Mouse (Mus musculus) spleen, adult 18-20 months (tissue): ENCODE measurements around the gene Dnajc28.

Experiments
- DNase-seq, 2 experiments: peaks; one replicate each; pipeline ENCODE4 v3.0.0; 2022; ENCODE audit warnings: mixed read lengths in 2 of 2

The Dnajc28 gene

DNA sequence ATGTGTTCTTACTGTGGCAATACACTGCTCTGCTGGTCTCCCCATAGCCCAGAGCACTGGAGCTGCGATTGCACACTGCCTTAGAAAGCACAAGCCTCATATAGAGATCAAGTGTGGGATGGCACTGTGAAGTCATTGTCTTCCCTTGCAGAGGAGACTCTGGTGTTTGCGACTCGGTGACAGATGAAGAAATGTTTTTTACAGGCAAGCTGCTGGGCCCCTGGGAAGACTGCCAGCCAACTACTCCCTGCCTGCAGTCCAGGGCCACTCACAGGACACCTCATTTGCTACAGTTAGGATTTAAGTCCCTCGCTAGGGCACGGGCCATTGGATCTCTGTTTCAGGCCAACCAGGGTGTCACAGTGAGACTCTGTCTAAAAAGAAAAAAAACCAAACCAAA lies 13.6 kb upstream of the Dnajc28 start:
- no peak for DNase-seq

DNA sequence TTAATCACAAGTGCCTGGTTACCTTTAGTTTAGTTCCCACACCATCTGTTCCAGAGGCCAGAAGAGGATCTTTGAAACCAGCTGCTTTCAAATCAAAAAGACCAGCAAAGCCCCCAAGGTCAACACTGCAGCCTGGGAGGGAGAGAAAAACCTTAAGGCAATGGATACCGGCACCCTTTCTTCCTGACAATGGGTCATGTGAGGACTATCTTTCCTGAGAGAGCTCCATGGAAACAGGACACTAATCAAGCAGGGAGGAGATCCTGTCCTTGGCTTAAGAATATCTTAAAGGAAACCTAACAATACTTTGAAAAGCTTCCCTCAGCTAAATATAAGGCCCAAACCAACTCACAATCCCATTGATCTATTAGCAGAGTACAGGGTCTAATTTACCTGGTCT lies 11.8 kb upstream of the Dnajc28 start:
- DNase-seq, result no peak

- DNase-seq, result no peak
Observed at GRCm38 (mm10) chr16:91629749-91630148, 10.9 kb upstream of the Dnajc28 start.

DNA sequence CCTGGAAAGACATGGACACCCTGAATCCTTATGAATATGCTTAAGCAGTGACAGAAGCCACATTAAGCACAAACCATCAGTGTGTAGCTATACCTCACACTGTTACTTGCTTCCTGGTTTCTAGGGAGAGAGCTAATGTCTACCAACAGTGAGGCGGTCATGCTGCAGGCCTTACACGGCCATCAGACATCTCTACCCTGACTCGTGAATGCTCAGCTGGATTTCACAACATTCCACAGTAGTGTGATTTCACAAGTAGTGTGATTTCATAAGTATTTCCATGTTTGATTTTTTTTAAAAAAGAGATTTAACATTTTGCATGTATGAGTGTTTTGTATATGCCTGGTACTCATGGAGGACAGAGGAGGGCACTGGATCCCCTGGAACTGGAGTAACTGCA lies 9.8 kb upstream of the Dnajc28 start:
- DNase-seq, result no peak

GRCm38 (mm10) chr16:91627831-91628230 lies 9.0 kb upstream of the Dnajc28 start:
- DNase-seq, result no peak

- DNase-seq, result no peak
Observed at GRCm38 (mm10) chr16:91623074-91623473, 4.2 kb upstream of the Dnajc28 start.

- DNase-seq, result no peak
Observed at GRCm38 (mm10) chr16:91620991-91621390, 2.2 kb upstream of the Dnajc28 start.

- DNase-seq, result no peak
Observed at GRCm38 (mm10) chr16:91620185-91620584, 1.4 kb upstream of the Dnajc28 start.

- DNase-seq, result no peak
Observed at GRCm38 (mm10) chr16:91614552-91614951, 4.3 kb downstream of the Dnajc28 start.

GRCm38 (mm10) chr16:91612525-91612924 lies 6.3 kb downstream of the Dnajc28 start:
- DNase-seq, result no peak

DNA sequence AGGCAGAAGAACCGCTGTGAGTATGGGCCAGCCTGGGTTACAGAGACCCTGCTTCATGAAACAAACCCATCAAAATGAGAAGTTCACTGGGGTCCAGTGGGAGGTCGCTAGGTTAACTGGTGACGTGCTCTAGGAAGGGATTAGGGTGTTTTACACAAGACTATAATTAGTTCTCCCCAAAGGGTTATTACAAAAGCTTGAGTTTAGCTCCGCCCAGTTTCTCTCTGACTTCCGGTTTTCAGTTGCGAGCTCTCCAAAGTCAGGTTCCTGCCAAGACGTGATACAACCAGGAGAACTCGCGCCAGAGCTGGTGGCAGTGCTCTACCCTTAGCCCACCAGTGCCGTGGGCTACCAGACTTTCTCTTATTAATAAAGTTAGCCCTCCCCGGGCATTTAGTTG lies 7.6 kb downstream of the Dnajc28 start:
- no peak for DNase-seq

GRCm38 (mm10) chr16:91609501-91610245 lies 9.2 kb downstream of the Dnajc28 start:
- DNase-seq, result no peak

GRCm38 (mm10) chr16:91606958-91607357 lies 11.9 kb downstream of the Dnajc28 start:
- DNase-seq, result no peak

DNA sequence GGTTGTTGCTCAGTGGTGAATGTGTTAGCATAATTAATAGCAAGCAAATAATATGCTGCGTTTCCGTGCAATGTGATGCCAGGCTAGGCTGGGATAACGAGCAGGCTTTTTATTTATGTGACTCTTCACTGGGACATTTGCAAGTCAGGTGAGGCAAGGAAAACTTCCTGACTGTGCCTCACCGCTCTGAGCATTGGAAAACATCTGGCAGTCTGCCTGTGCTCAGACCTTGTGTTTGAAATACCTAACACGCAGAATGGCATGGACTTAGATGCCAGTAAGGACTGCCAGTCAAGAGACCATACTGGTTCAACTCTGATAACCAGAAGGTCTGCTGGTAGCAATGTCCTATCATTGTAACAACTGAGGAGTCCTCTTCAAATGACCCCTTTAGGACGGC lies 13.7 kb downstream of the Dnajc28 start:
- DNase-seq, result no peak

- DNase-seq, result no peak
Observed at GRCm38 (mm10) chr16:91601693-91602092, 17.1 kb downstream of the Dnajc28 start.

- DNase-seq, result no peak
Observed at GRCm38 (mm10) chr16:91601081-91601480, 17.7 kb downstream of the Dnajc28 start.

DNA sequence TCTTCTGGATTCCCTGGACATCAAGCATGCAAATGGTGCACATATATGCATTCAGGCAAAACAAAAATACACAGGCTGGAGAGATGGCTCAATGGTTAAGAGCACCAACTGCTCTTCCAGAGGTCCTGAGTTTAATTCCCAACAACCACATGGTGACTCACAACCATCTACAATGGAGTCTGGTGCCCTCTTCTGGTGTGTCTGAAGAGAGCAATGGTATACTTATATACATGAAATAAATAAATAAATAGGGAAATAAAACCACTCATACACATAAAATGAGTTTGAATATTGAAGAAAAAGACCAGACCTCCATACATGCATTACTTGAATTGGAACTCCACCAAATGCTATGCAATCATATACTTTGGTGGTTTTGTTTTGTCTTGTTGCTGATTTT lies 19.6 kb downstream of the Dnajc28 start:
- no peak for DNase-seq

- peak; percentile 99 to 100 for DNase-seq
Observed at GRCm38 (mm10) chr16:91597672-91598010, 21.2 kb downstream of the Dnajc28 start, which contains the start of gene Tmem50b. Gene Tmem50b, minus strand, starts transcription at chr16:91597800.

DNA sequence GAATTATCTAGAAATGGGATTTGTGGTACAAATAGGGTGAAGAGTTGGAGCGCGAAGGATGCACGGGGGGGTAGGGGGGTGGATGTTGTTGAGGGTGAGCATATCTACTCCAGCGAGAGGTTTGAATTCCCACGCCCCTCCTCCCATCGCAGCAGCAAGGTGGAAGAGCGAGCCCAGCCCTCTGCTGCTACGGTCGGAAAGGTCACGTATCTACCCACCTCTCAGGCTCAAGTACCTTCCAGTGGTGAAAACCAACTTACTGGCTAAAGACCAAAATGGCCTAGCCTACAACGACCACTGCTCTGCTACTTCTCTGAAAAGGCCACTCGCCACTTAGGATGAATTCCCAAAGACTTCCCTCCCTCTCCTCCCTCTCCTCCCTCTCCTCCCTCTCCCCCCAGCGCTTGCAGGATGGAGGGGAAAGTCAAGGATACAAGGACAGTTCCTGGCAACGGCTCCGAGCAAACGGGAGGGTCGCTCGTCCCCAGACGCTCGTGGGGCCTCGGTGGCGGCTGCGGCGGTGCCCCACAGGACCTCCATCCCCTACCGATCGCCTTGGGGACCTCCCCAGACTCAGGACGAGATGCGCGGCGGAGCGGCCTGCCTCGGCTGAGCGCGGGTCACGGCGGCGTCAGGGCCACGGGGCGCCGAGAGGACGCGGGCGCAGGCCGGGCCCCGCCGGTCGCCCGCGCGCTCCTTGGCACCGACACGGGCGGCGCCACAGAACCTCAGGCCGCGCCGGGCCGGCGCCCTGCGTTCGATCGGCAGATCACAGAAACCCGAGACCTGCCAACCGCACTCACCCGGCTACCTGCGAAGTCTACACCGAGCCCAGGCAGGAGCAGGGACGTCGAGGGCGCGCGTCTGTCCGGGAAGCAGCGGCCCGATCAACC lies 21.8 kb downstream of the Dnajc28 start:
- peak in 1 of 2 experiments; percentile 28 for DNase-seq

GRCm38 (mm10) chr16:91596397-91596778 lies 22.4 kb downstream of the Dnajc28 start:
- DNase-seq, result no peak

- no peak for DNase-seq
Observed at GRCm38 (mm10) chr16:91595076-91595475, 23.8 kb downstream of the Dnajc28 start.

- DNase-seq, result no peak
Observed at GRCm38 (mm10) chr16:91593262-91593661, 25.6 kb downstream of the Dnajc28 start.

- DNase-seq, result no peak
Observed at GRCm38 (mm10) chr16:91592162-91592561, 26.7 kb downstream of the Dnajc28 start.

GRCm38 (mm10) chr16:91588703-91589102 lies 30.1 kb downstream of the Dnajc28 start:
- DNase-seq, result no peak
